Mouse (Mus musculus) kidney, adult 2 months (tissue): ENCODE measurements at regions not wholly inside any gene's neighbourhood (a gene's known extent, or its start where the extent isn't known, plus 50 kb on each side); places are given as distances from the start of the nearest gene placed in this dataset.

Experiments used
- CTCF ChIP-seq: fragments of 200-500 bp; conservative IDR thresholded peaks from 2 replicates; pipeline ENCODE4 v1.5.1; 2011; ENCODE audit warnings: low read depth, mild to moderate bottlenecking, control low read depth, low read length, moderate library complexity, mixed read lengths; ENCODE audit not compliant: insufficient read depth, insufficient read length
- POLR2A ChIP-seq: fragments of 200-500 bp; IDR thresholded peaks from one replicate; pipeline ENCODE4 v1.6.1; 2011; ENCODE audit warnings: low read depth, low read length, control low read depth

- TF ChIP-seq CTCF (no peak), POLR2A (no peak)
These were observed 112.0 kb downstream of the Dhrs2 start for GRCm38 (mm10) chr14:55333812-55334211.
